Mouse (Mus musculus) macrophage (primary cell): ENCODE measurements around the gene Meox1. TPM values are rescaled to one million over a fixed set of nuclear protein-coding genes. Genes with fewer than 3 reads are reported as not detected.

Experiments
- H3K27ac ChIP-seq: fragments of 350-480 bp; formaldehyde crosslinking; 2 replicates; pipeline ENCODE4 v1.9.0; 2021
- H3K36me3 ChIP-seq: fragments of 350-480 bp; formaldehyde crosslinking; 2 replicates; pipeline ENCODE4 v1.9.0; 2021; ENCODE audit errors: inconsistent target
- H3K4me3 ChIP-seq: fragments of 350-480 bp; formaldehyde crosslinking; 2 replicates; pipeline ENCODE4 v1.9.0; 2021; ENCODE audit errors: inconsistent target
- H3K79me2 ChIP-seq: fragments of 350-480 bp; formaldehyde crosslinking; 2 replicates; pipeline ENCODE4 v1.9.0; 2021; ENCODE audit errors: inconsistent target
- WGBS: methylation state at CpG from one replicate; pipeline ENCODE4 v1.1.7; 2026; ENCODE audit warnings: inconsistent platforms; ENCODE audit not compliant: missing documents; 5-methylcytosine and 5-hydroxymethylcytosine counted together
- polyA plus RNA-seq: library from polyadenylated mRNA; stranded (reverse); fragments of 250-400 nt; gene quantifications from 3 replicates; pipeline ENCODE4 v1.2.4, GENCODE M21; 2018; ENCODE audit warnings: inconsistent platforms
- total RNA-seq, 78 experiments: library from RNA; depleted of rRNA; stranded (reverse); fragments of 250-400 nt; gene quantifications; 1 replicate in 9 of 78; 2 replicates in 24 of 78; 3 replicates in 43 of 78; 4 replicates in 2 of 78; pipeline ENCODE4 v1.2.4; 2018; ENCODE audit warnings: inconsistent platforms in 56 of 78

Gene Meox1
- total RNA-seq (2018; cell fraction: chromatin; rRNA removed), result 1 to 10 TPM in 1 of 26 experiments, not detected in 25; 1.4 TPM
- not detected for total RNA-seq (2018; cell fraction: cytosol; rRNA removed)
- total RNA-seq (2018; cell fraction: nucleus; rRNA removed), result not detected
- polyA plus RNA-seq, result not detected in 3 replicates

- Histone ChIP-seq H3K27ac (no peak within 1 kb of the TSS), H3K79me2 (no peaks in the 10 kb centered on the region), H3K36me3 (no peaks in the 10 kb centered on the region), H3K4me3 (no peak within 1 kb of the TSS)
- WGBS, result 33% methylated on average over 11 of the region's 11 CpGs
These were observed at the start of gene Meox1 for GRCm38 (mm10) chr11:101894204-101894603. TSS of gene Meox1 (minus strand) at chr11:101894374.

DNA sequence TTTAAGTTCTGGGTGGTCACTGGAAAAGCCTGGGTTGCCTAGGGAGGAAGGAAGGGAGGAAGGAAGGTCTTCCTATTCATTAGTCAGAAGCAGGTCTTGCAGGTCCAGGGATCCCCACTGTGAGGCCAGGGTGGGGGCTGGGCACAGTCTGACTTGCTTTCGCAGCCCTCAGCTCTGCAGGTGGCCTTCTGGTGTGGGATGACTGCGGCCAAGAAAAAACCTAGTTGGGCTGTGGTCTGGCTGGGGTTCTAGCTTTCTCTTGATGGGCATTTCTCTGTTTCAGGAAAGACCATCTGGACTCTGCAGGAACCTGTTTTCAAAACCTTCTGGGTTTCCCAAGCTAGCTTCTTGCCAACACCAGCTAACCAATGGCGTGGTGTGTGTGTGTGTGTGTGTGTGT is 48.9 kb upstream of the Meox1 start:
- Histone ChIP-seq H3K79me2 (no peaks in the 10 kb centered on the region), H3K36me3 (no peaks in the 10 kb centered on the region), H3K27ac (no peak overlapping the region), H3K4me3 (no peak overlapping the region)
- whole genome bisulfite sequencing, result 18% methylated on average over 3 of the region's 3 CpGs

DNA sequence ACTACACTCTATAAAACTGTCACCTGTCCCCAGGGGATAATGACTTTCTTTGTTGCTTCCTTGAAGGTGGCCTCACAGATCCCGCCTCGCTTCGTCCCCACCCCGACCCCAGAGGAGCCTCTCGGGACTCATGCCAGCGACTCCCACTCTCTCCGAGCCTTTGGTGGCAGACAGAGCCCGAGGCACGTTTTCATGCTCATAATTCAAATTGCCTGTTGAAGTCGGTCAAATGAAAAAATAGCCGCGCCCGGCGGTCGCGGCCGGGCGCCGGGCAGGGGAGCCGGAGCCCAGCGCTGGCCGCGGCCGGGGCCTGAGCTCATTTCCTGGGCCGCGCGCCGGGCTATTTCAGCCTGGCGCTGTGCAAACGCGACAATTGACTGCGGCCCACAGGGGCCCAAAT is 42.9 kb upstream of the Meox1 start:
- Histone ChIP-seq H3K4me3 (no peak overlapping the region), H3K79me2 (no peaks in the 10 kb centered on the region), H3K27ac (no peak overlapping the region), H3K36me3 (no peaks in the 10 kb centered on the region)
- 5% methylated on average over 32 of the region's 32 CpGs for WGBS

GRCm38 (mm10) chr11:101936421-101936820 is 42.2 kb upstream of the Meox1 start:
- Histone ChIP-seq H3K4me3 (no peak overlapping the region), H3K36me3 (no peaks in the 10 kb centered on the region), H3K27ac (no peak overlapping the region), H3K79me2 (no peaks in the 10 kb centered on the region)
- WGBS, result 76% methylated on average over 7 of the region's 7 CpGs

DNA sequence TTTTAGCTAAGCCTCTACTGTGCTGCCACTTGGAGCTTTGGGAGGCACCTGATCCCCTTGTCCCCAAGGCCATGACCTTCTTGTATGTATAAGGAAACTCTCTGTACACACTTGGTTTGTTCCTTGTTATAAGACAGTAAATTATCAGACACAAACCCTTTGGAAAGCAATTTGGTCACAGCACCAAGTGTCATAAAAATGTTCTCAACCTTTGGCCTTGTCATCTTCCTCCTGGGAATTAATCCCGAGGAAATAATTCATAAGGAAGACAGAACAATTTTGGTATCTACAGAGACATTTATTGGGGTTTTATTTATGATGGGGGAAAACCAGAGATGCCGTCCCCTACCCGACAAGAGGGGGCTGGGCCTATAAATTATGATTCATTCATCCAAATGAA is 41.6 kb upstream of the Meox1 start:
- H3K79me2 ChIP-seq, result no peaks in the 10 kb centered on the region
- no peak overlapping the region for H3K4me3 ChIP-seq
- 78% methylated on average over 3 of the region's 3 CpGs for WGBS
- H3K27ac ChIP-seq, result no peak overlapping the region
- H3K36me3 ChIP-seq, result no peaks in the 10 kb centered on the region

DNA sequence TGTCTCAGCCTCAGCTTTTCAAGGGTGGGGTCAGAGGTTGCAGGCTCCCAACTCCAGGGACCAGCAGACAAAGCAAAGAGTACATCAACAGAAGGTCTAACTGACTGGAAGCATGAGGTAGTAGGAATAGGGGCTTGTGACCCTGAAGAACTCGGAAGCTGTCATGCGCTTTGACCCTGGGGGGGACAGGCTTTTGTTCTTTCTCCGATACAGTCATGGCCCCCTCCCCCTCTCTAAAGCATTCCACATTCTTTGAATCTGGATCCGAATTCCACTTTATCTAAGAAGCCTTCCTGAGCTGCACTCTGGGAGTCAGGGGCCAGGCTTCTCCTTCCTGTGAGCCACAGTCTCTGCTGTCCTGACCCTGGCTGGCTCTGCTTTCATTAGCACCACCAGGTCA is 37.8 kb upstream of the Meox1 start:
- Histone ChIP-seq H3K27ac (no peak overlapping the region), H3K4me3 (no peak overlapping the region), H3K36me3 (no peaks in the 10 kb centered on the region), H3K79me2 (no peaks in the 10 kb centered on the region)
- 87% methylated on average over 4 of the region's 4 CpGs for WGBS

GRCm38 (mm10) chr11:101928030-101928762 is 34.0 kb upstream of the Meox1 start:
- Histone ChIP-seq H3K79me2 (no peaks in the 10 kb centered on the region), H3K4me3 (no peak overlapping the region), H3K36me3 (no peaks in the 10 kb centered on the region), H3K27ac (no peak overlapping the region)
- WGBS, result 70% methylated on average over 25 of the region's 25 CpGs

DNA sequence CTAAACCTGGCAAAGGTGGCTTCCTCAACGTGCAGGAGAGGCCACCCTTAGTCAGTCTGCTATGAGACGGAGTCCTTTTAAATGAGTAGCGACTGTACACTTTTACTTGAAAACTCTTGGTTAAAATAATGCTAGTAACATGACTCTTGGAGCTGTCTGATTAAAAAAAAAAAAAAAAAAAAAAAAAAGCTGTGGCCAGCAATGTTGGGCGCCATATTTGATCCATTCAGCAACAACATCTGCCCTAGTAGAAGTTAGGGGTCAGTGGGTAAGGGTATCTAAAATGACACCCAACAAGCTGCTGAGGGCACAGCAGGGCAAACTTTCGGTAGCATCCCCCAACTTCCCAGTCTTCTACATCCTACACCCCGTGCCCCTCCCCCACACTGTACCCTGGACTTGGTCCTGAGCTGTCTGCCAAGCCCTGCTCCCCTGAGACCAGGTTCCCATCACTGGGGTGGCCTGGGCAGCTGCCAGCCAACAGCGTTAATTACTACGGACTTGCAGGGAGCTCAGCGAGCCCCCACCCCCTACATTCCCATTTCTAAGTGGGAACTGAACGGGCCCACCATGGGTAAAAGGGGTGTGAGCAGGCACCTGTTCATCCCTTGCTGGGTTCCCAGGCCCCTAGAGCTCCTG is 32.9 kb upstream of the Meox1 start:
- Histone ChIP-seq H3K79me2 (no peaks in the 10 kb centered on the region), H3K4me3 (no peak overlapping the region), H3K27ac (no peak overlapping the region), H3K36me3 (no peaks in the 10 kb centered on the region)
- 91% methylated on average over 10 of the region's 10 CpGs for WGBS

GRCm38 (mm10) chr11:101925636-101926035 is 31.5 kb upstream of the Meox1 start:
- Histone ChIP-seq H3K27ac (no peak overlapping the region), H3K79me2 (no peaks in the 10 kb centered on the region), H3K36me3 (no peaks in the 10 kb centered on the region), H3K4me3 (no peak overlapping the region)
- WGBS, result 89% methylated on average over 6 of the region's 6 CpGs

DNA sequence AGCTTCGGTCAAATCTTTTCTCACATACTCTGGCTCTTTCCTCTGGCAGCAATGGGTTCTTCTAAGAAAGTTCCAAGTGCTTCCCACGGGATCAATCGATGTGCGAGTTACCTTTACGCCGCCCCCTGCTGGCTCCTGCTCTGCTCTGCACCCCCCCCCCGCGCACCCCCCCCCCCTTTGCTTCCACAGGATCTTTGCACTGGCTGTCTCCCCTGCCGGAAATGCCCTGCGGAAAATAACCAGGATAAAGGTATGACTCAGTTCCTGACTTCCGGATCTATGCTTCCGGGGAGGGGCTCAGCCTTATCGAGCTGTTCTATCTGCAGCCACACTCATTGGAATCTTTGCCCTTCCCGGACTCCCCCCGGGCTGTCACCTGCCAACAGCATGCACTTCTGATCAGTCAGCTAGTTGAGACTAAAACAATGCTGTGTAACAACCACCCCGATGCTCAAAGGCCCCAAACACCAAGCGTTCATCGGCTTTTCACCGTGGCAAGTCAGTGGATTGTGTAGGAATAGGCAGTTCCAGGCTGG is 30.3 kb upstream of the Meox1 start:
- H3K27ac ChIP-seq, result no peak overlapping the region

GRCm38 (mm10) chr11:101923988-101924387 is 29.8 kb upstream of the Meox1 start:
- Histone ChIP-seq H3K79me2 (no peaks in the 10 kb centered on the region), H3K4me3 (no peak overlapping the region), H3K36me3 (no peaks in the 10 kb centered on the region), H3K27ac (no peak overlapping the region)
- WGBS, result 91% methylated on average over 6 of the region's 6 CpGs

More for the DNA sequence above, 30.3 kb upstream of the Meox1 start:
- 57% methylated on average over 12 of the region's 19 CpGs for WGBS
- no peaks in the 10 kb centered on the region for H3K36me3 ChIP-seq
- H3K4me3 ChIP-seq, result no peak overlapping the region
- H3K79me2 ChIP-seq, result no peaks in the 10 kb centered on the region

- Histone ChIP-seq H3K79me2 (no peaks in the 10 kb centered on the region), H3K36me3 (no peaks in the 10 kb centered on the region), H3K27ac (no peak overlapping the region), H3K4me3 (no peak overlapping the region)
- WGBS, result 92% methylated on average over 12 of the region's 12 CpGs
These were observed 27.3 kb upstream of the Meox1 start for GRCm38 (mm10) chr11:101921361-101921952.

GRCm38 (mm10) chr11:101919660-101920059 is 25.5 kb upstream of the Meox1 start:
- WGBS, result 1% methylated on average over 6 of the region's 6 CpGs

DNA sequence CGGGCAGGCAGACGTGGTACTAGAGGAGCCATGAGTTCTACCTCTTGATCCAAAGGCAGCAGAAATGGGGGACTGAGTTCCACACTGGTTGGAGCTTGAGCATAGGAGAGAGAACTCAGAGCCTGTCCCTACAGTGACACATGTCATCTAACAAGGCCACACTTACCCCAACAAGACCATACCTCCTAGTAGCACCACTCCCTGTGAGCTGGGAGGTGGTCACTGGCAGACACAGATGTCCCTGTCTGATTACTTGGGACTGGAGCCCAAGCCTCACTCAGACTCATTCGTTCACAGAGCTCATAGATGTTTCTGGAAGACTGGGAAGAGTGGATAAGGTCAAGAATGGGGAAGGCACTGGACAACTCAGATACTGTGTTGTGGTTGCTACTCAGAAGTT is 24.4 kb upstream of the Meox1 start:
- Histone ChIP-seq H3K36me3 (no peaks in the 10 kb centered on the region), H3K27ac (no peak overlapping the region), H3K79me2 (no peaks in the 10 kb centered on the region), H3K4me3 (no peak overlapping the region)
- WGBS, result 76% methylated on average over 3 of the region's 3 CpGs

More at GRCm38 (mm10) chr11:101919660-101920059, 25.5 kb upstream of the Meox1 start:
- H3K36me3 ChIP-seq, result no peaks in the 10 kb centered on the region
- no peaks in the 10 kb centered on the region for H3K79me2 ChIP-seq
- H3K27ac ChIP-seq, result no peak overlapping the region
- H3K4me3 ChIP-seq, result no peak overlapping the region

- H3K79me2 ChIP-seq, result no peaks in the 10 kb centered on the region
- no peak overlapping the region for H3K4me3 ChIP-seq
- H3K36me3 ChIP-seq, result no peaks in the 10 kb centered on the region
- 69% methylated on average over 3 of the region's 3 CpGs for WGBS
- no peak overlapping the region for H3K27ac ChIP-seq
These were observed 22.6 kb upstream of the Meox1 start for GRCm38 (mm10) chr11:101916772-101917171.
